Mouse (Mus musculus) kidney, postnatal 4 days (tissue): Measurements from ENCODE around the gene Zfp938.

Experiments
- DNase-seq, 2 experiments: peaks; one replicate each; pipeline ENCODE4 v3.0.0; 2021; ENCODE audit warnings: mixed read lengths in 2 of 2

The Zfp938 gene

GRCm38 (mm10) chr10:82240742-82241400, at the start of gene Zfp938:
Gene Zfp938 (minus strand): TSS chr10:82241280.
- peak; percentile 77 to 89 for DNase-seq

- no peak for DNase-seq
These were observed 16.3 kb upstream of the Zfp938 start for GRCm38 (mm10) chr10:82257331-82257730.

- no peak for DNase-seq
These were observed 3.9 kb upstream of the Zfp938 start for GRCm38 (mm10) chr10:82245021-82245420.

GRCm38 (mm10) chr10:82241401-82241788, 315 bp upstream of the Zfp938 start:
- DNase-seq, result no peak

GRCm38 (mm10) chr10:82178257-82179064, 62.6 kb downstream of the Zfp938 start:
- peak; percentile 86 to 92 for DNase-seq
